Mouse (Mus musculus) olfactory bulb, adult 2 months (tissue): ENCODE measurements at regions not wholly inside any gene's neighbourhood (a gene's known extent, or its start where the extent isn't known, plus 50 kb on each side); places are given as distances from the start of the nearest gene placed in this dataset.
"Not testable (repeated sequence)": the region's sequence is repeated elsewhere in the genome, so short reads cannot be mapped to it uniquely, and the experiment has no call there.

Experiments
- H3K27ac ChIP-seq: fragments of 200-500 bp; 2 replicates; pipeline ENCODE4 v1.5.1; 2012; ENCODE audit warnings: low read depth, low read length; ENCODE audit not compliant: insufficient read depth
- H3K4me1 ChIP-seq: fragments of 200-500 bp; 2 replicates; pipeline ENCODE4 v1.6.1; 2012; ENCODE audit warnings: low read length; ENCODE audit not compliant: control insufficient read depth, insufficient read depth
- H3K4me3 ChIP-seq: fragments of 200-500 bp; 2 replicates; pipeline ENCODE4 v1.5.1; 2012; ENCODE audit warnings: mild to moderate bottlenecking, low read depth, low read length, moderate library complexity; ENCODE audit not compliant: insufficient read depth
- CTCF ChIP-seq: fragments of 200-500 bp; IDR thresholded peaks from 2 replicates; pipeline ENCODE4 v1.5.1; 2012; ENCODE audit warnings: low read depth, mild to moderate bottlenecking, low read length, moderate library complexity; ENCODE audit not compliant: insufficient read depth
- POLR2A ChIP-seq: fragments of 200-500 bp; IDR thresholded peaks from 2 replicates; pipeline ENCODE4 v1.6.1; 2012; ENCODE audit warnings: mild to moderate bottlenecking, low read depth, low read length, moderate library complexity; ENCODE audit not compliant: insufficient read depth
- WGBS: fragments of 180-500 bp; shearing (Covaris S2); methylation state at CpG from one replicate; pipeline ENCODE4 v1.1.7; 2018; 5-methylcytosine and 5-hydroxymethylcytosine counted together

DNA sequence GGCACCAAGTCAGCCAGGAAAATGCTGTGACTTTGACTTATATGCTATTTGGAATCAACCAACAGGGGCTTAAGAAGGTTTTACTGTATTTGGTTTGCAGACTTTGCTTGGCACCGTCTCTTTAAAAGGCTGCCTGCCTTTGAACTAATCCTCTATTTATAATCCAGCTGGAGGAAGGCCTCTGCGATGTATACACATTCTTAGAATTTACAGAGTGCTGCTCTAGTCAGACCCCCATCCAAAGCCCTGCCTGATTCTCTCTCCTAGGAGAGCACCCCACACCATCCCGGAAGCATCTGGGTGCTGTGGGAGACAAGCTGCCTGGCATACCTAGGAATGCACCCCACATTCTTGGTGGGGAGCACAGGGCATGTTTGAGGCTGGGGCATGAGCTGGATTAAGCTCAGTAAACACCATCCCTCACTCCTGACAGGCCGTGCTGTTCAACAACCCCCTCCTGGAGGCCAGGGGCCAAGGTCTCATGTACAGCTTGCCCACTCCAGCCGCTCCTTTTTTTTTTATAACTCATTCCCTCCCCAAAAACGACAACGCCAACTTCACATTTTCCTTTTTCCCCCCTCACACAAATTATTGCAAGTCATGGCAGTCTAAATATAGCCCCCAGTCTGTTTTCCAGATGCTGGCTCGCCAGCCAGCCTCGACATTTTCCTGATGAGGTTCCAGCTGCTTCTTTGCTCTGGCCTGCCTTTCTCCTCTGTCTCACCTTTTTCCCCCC is 126.4 kb downstream of the Zfp36l1 start:
- H3K27ac ChIP-seq: no peak overlapping the region
- whole genome bisulfite sequencing: 34% methylated on average over 9 of the region's 9 CpGs
- TF ChIP-seq POLR2A (no peak), CTCF (no peak)
- no peak overlapping the region for H3K4me3 ChIP-seq
- H3K4me1 ChIP-seq: peaks cover 21% of the 10 kb centered on the region

DNA sequence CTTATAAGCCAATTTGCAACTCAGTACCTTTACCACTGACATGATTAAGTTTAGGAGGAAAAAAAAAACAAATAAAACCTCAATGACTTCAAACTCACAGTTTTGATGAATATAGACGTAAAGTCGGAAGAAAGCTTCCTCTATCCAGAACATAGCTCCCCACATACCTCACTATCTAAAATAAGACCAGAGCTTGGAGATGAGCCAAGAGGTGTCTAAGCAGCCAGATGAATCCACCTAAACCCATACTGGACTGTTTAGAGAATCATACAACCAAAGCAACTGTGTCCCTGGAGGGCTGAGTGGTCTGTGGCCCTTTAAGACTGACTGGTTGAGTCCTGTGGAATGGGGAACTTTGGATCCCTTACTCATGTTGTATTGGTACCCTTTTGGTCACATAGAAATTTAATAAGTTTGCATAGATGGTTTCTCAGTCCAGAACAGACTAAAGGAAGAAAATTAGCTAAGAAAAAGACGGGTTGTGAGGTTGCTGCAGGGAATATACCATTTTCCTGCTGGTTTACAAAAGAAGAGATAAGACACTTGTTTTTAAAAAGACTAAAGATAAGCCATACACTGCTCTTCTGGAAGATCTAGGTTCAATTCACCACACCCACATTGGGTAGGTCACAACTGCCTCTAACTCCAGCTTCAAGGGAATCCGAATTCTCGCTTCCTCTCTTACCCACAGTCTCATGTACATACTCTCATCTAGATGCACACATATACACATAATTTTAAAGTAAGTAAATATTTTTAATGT is 127.6 kb downstream of the Zfp36l1 start:
- TF ChIP-seq POLR2A (no peak), CTCF (no peak)
- Histone ChIP-seq H3K4me3 (no peak overlapping the region), H3K4me1 (peaks cover 21% of the 10 kb centered on the region), H3K27ac (no peak overlapping the region)
- WGBS: 94% methylated on average over 5 of the region's 5 CpGs

DNA sequence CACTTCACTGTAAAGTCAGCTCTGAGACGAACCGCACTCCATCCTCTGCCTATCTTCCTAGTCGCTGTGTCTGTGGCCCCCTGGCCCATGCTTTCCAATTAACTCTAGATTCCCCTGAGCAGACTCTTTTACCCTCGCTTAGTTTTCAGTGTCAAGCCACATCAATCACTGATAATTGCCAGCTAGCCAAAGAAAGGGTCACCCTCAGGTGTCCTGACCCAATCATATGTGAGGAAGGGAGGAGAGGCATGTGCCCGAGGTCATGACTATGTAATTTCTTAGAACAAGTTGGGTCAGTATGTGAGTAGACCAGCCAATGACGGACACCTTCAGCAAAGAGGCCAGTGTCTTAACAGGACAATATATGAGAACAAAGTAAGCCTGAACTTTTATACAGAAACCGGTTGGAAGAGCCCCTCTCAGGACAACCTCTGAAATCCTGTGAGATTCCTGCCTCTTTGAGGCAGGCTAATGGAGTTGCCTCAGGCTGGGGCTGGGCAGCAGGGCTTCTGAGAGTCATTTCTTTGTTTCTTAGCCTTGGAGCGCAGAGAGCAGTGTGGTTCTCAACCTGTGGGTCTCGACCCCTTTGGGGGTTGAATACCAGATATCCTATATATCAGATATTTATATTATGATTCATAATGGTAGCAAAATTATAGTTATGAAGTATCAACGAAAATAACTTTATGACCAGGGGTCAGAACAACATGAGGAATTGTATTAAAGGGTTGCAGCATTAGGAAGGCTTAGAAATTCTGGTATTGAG is 128.6 kb downstream of the Zfp36l1 start:
- no peak overlapping the region for H3K27ac ChIP-seq
- TF ChIP-seq POLR2A: no peak
- no peak for TF ChIP-seq CTCF
- peaks cover 15% of the 10 kb centered on the region for H3K4me1 ChIP-seq
- 80% methylated on average over 10 of the region's 10 CpGs for WGBS
- H3K4me3 ChIP-seq: no peak overlapping the region

DNA sequence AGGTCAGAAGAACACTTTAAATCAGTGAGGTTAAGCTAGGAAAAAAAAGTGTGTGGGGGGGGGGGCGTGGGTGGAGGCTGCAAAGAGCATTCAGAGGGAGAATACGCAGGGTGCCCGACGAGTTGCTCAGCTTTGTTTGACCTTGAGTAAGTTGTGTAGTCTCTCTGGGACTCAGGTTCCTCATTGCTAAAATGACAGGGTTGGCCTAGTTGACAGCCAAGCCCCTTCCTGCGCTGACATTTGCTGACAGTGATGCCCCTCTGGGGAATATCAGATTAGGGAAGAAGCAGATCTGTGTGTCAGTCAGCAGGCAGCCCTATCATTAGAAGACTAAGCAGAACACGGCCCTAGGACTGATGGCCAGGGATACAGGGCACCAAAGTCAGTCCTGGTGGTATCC is 129.6 kb downstream of the Zfp36l1 start:
- TF ChIP-seq CTCF (no peak), POLR2A (no peak)
- Histone ChIP-seq H3K27ac (no peak overlapping the region), H3K4me1 (peaks cover 8% of the 10 kb centered on the region), H3K4me3 (no peak overlapping the region)
- WGBS: 75% methylated on average over 6 of the region's 6 CpGs

DNA sequence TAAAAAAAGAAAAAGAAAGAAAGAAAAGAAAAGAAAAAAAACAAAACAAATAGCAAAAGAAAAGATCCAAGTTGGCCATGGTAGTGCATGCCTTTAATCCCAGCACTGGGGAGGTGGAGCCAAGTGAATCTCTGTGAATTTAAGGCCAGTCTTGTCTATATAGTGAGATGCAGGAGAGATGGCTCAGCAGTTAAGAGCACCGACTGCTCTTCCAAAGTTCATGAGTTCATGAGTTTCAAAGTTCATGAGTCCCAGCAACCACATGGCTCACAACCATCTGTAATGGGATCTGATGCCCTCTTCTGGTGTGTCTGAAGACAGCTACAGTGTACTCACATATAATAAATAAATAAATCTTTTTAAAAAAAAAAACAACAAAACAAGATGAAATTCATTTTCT is 130.3 kb downstream of the Zfp36l1 start:
- WGBS: 91% methylated on average over 1 of the region's 1 CpGs
- H3K4me1 ChIP-seq, H3K4me3 ChIP-seq, H3K27ac ChIP-seq: not testable (repeated sequence)

DNA sequence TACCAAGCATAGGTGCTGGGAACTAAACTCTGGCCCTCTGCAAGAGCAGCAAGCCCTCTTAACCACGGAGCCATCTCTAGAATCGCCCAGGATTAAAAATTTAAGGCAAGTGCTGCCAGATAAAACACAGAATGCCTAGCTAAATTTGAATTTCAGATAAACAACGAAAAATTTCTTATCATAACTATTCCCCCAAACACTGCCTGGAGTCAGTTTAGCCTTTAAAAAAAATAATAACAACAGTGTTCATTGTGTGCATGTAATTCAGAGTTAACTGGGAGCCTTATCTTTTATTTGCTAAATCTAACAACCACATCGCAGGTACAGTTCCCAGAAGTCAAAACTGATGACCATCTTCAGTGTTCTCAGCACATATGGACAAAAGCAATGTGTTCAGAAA is 132.1 kb downstream of the Zfp36l1 start:
- H3K27ac ChIP-seq: no peak overlapping the region
- H3K4me3 ChIP-seq: no peak overlapping the region
- no peak for TF ChIP-seq CTCF
- no peak for TF ChIP-seq POLR2A
- H3K4me1 ChIP-seq: peaks cover 1% of the 10 kb centered on the region; the same call in 1 of the 2 replicates
- 82% methylated on average over 4 of the region's 4 CpGs for WGBS

DNA sequence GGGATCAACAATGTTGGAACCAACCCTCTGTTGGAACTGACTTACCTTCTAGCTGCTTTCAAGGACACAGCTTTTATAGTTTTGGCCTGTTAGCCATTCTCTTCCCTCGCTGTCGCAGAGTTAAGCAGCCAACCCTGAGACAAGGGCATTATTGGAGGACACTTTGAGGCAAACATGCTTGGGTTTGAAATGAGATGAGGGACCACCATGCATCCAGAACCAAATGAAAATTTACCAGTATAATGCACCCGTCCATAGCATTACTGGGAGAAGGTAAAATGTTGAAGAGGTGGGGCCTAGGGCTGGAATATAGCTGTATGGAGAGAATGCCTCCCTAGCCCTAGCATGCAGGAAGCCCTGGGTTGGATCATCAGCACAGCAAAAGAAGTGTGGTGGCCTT is 135.7 kb downstream of the Zfp36l1 start:
- Histone ChIP-seq H3K27ac (no peak overlapping the region), H3K4me3 (no peak overlapping the region), H3K4me1 (peaks cover 10% of the 10 kb centered on the region; the same call in 1 of the 2 replicates)
- no peak for TF ChIP-seq POLR2A
- TF ChIP-seq CTCF: no peak
- WGBS: 95% methylated on average over 3 of the region's 3 CpGs

DNA sequence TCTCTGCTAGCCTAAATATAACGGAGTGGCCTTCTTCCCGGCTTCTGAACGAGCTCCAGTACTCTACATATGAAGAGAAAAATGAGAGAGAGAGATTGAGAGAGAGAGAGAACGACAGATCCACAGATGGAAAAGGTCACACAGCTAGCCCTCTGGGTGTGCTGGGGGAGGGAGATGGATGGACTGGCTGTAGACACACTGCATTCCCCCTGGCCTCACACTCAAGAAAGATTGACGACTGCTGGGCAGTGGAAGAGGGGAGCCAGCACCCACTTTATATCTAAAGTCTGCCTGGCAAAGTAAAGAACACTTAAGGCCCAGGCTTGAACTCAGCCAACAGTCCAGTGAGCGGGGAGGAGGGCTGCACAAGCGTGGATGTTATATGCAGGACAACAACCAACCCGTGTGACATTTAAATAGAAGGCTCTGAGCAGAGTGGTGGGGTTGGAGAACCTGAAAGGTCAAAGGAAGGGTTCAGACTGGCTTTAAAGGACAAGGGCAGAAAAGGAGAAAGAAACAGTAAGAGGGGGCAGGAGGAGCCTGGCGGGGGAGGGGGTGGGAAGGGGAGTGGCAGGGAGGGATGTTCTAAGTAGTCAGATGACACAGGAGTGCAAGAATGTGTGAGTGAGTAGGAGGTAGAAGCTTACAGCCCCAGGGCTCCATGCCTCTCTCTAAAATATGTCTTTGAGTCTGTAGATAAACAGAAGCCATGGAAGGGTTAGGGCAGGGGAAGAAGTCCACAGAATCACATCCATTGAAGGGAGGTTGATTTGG is 137.2 kb downstream of the Zfp36l1 start:
- TF ChIP-seq CTCF: no peak
- no peak for TF ChIP-seq POLR2A
- Histone ChIP-seq H3K27ac (no peak overlapping the region), H3K4me3 (no peak overlapping the region), H3K4me1 (peaks cover 16% of the 10 kb centered on the region)
- whole genome bisulfite sequencing: 88% methylated on average over 9 of the region's 9 CpGs
